Mouse (Mus musculus) common myeloid progenitor, adult 5-6 weeks (primary cell): ENCODE measurements around the gene Prickle2. TPM values are rescaled to one million over a fixed set of nuclear protein-coding genes. Genes with fewer than 3 reads are reported as not detected.

Experiments
- ATAC-seq: replicated peaks from 2 replicates; pipeline ENCODE4 v1.8.0; 2016; ENCODE audit warnings: low read depth, mild to moderate bottlenecking, moderate TSS enrichment, inconsistent platforms; ENCODE audit not compliant: poor library complexity, severe bottlenecking
- total RNA-seq: library from RNA; stranded (forward); fragments of 200-1000, 187-1606 nt; gene quantifications from 2 replicates; pipeline ENCODE4 v1.2.3, GENCODE M21; 2017

The Prickle2 gene
- total RNA-seq, 1 experiment from 2014 or later = not detected

DNA sequence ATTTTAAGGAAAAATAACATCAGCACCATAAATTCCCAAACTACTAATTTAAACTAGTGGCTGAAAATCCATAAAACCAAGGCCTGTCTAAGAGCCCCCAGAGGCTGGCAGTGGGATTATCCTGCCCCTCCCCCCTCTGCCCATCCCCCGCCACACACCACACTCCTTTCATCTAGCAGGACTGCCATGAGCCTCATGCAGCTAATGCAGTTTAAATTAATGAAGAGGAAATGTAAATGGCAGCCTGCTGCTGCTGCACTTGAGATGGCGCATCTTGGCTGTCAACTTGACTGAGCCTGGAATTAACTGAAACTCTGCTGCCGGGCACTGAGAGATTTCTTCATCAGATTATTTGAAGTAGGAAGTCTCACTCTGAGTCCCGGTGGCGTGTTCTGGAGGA is 298.7 kb downstream of the Prickle2 start:
- no peak for ATAC-seq

DNA sequence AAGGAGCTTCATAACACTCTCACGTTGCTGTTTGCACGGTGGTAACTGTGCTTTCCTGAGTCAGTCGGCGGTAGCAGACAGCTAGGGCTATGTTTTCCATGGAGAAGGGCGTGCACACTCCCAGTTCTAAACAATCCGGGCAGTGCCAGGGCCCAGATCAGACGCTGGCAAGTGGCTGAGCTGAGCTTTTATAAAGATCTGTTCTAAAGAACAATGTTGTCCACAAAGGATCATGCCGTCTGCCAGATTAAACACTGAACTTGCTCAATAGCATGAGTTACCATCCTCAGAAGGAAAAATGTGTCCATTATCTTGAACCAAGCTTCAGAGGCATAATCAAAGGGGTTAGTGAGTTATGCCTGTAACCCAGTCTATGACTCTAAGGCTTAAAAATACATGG is 300.4 kb downstream of the Prickle2 start:
- ATAC-seq = no peak

DNA sequence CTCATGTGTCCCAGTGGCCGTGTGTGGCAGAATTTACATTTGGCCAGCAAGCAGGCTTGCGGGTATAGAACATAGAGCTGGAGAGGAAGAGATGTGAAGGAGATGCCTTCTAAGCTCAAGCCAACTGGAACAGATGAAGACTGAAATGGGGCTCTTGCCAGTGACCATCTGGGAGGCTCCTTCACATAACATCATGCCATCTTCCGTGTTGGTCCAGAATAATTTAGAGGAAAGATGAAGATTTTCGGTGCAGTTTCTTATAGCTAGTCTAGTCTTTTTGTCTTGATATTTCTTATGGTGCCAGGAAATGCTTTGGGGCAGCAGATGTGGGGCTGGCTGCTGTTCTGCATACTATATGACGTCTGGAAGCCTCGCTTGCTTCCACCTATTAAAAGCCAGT is 308.1 kb downstream of the Prickle2 start:
- ATAC-seq = no peak

DNA sequence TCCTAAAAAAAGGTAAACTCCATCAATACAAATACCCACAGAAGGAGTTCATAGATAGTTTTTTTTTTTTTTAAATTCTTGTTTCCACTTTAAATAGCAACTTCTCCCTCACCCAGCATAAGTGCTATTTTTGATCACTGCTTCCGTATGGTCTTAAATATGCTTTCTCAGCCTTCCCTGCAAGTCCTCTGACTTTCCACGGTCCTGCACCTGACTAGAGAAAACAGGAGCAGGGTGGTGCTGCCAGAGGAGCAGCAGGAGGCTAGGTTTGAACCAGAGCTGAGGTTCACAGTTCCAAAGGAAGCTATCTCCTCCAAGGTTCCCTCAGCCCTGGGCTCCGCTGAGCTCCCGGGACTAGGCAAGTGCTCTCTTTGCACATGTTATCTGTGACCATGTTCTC is 310.4 kb downstream of the Prickle2 start:
- ATAC-seq = no peak

DNA sequence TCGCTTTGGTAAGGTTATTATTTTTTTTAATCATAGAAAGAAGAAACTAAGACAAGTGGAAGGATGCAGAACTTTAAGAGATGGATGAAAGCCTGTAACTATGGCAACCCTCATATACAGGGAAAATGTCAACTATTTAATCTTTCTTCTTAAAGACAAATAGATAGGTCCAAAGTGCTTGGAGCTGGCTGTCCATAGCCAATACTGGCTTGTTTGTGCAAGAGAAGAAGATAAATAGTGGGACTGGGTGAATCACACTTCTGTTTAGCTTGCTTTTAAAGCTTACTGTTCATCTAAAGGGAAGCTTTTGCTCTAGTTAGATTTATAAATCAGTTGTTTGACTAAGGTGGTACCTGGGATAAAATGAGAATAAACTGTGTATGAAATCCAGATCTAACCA is 310.8 kb downstream of the Prickle2 start:
- ATAC-seq = no peak

DNA sequence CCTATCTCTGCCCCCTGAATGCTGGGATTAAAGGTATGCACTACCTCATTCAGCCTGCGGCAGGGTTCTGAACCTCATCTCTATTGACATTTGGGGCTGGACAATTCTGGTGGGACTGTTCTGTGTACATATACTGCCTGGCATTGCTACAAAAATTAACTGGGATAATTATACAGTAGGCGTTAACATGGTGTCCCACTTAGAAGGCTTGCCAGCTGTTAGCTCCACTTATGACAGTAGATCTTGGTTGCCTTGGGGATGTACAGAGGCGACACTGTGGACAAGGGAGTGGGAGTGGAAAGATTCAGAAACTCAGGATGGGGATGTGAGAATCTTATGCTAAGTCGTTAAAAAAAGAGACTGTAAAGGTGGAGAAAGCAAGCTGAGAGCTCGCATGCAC is 311.3 kb downstream of the Prickle2 start:
- no peak for ATAC-seq

DNA sequence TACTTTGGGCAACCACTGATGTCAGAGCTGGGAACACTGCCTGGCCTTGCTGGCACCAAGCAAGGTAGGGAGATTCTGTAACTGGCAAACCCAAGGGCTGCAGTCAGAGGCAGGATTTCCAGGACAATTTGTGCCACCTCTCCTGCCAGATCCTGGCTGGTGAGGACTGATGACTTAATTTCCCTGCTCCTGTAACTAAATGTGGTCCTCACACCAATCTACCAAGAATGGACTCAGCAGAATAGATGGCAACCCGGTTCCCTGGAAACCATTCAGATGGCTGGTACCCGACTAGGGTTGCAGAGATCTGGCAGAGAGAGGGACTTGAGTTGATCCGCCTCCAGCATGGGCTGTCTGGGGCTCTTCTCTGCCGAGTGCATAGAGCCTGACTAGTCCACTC is 315.6 kb downstream of the Prickle2 start:
- ATAC-seq = no peak

DNA sequence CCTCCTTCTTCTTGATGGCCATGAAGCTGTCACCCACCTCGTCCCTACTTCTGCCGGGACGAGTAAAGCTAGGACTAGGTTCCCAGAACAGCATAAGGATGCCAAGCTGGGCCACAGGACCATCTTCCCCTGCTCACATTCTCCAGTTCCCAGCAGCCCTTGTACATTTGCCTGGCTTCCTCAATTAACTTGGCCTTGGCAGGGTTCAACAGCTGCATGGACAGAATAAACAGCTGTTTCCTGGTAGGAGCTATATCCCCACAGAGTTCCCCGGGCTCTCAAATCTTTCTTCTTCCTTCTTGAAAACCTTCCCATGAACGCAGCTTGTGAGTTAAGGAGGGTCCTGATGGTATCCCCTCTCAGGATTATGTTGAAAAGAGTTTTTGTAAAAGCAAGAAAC is 317.3 kb downstream of the Prickle2 start:
- no peak for ATAC-seq

DNA sequence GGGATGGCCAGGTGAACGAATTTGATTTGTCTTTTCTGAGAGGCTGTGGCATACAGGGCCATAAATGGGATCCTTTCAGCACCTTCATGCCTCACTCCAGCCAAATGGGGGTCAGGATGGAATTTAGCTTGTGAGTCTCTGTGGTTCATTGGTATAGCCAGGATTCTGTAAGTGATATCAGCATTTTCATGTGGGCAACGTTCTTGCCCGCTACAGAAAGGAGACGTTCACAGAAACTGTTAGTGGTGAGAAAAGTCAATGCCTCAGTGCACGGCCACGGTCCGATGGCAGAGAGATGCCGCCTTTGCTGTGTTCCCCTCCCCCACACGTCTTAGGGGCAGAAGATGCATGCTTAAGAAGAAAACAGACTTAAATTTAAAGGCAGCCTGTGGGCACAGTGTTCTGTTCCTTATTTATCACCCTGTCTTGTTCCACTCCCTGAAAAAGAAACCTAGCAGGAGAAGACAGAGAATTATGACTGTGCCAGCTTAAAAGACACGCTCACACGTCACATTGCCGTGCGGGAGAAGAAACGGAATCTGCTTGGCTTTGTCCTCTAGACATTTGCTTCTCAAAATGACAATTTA is 322.7 kb downstream of the Prickle2 start:
- ATAC-seq = no peak

DNA sequence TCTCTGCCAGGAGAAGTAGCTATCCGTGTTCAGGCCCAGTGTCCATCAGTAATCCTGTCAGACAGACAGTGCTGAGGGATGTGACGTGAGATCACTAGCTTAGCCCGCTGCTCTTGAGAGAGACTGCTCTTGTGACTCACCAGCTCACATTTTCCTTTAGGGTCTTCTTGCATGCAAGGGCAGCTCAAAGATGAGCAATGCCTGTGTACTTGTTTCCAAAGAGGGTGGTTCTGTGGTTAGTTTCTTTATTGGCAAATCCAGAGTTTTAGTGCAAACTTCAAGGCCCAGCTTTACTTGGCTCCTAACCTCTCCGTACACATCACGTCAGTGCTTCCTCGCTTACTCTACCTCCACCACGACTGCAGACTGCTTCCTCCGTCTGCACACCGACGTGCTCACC is 324.9 kb downstream of the Prickle2 start:
- ATAC-seq = no peak

DNA sequence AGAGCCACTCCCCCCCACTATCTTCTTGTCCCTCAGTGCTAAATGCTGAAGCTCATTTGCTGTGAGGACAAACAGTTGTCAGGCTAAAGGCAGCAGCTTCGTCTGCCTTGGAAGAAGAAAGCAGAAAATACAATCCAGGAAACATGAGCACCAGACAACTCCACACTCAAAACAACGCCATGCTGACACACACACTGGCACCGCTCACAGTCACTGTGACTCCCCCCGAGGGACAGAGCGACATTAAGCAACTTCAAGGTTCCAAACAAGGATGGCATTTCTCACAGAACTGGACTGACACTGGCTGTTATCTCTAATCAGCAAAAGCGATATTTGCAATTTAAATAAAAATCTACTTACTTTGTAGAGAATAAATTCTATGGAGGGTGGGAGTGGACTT is 331.1 kb downstream of the Prickle2 start:
- ATAC-seq = no peak

DNA sequence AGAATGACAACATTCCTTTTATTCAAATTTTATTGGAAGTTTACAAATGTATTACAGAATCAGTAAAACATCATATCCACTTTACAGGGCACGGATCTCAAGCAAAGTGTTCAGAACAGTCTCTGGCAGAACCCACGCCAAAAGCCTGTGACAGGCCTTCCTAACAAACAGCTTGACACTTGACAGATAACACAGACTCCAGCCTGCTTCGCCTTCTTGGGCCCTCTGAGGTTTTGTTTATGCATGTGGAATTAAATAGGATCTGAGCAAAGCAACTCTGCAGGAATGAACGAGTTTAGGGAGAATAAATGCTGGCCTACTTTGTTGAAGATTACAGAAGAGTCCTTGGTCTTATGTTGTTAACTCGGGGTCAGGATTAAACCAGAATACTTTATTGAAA is 335.1 kb downstream of the Prickle2 start:
- no peak for ATAC-seq

DNA sequence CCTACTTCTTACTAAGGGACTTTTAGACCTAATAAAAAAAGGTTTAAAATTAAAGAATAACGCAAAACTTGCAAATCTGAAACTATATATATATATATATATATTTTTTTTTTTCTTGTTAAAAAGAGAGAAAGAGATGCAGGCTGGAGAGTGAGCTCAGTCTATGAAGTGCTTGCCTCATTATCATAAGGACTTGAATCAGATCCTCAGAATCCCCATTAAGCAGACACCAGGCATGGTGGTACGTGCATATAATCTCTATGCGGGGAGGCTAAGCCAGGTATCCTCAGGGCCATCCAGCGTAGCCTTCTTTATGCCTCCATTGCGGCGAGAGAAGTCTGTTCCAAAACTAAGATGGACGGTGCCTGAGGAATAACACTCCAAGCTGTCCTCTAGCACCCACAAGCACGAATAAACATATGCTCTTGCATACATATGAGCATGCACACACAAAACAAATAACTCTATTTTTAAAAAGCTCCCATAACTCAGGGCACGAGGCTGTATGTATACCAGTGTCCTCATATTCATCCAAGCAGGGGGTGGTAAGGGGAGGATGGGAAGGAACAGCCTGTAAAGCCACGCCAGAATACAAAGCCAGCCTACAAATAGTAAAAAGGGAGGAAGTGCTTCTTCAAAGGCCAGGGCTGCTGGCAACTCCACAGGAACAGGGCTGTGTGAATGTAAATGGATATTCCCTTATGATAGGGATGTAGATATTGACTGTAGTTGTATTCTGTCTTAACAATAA is 358.5 kb downstream of the Prickle2 start:
- no peak for ATAC-seq

DNA sequence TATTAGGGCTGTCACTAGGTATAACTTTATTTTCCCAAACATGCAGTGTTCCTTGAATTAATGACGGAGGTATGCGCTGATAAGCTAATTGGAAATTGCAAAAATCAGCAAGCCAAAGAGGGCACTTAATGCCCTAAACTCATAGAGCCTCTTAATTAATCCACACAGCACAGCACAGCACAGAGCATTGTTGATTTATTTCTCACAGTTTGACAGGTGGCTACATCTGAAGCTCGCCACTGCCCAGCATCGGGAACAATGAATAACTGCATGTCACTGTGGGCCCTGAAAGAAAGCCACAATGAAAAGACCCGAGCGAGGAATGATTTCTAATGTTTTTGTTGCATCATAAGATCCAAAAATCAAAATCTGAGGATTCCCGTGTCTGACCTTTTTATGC is 359.2 kb downstream of the Prickle2 start:
- ATAC-seq = no peak

DNA sequence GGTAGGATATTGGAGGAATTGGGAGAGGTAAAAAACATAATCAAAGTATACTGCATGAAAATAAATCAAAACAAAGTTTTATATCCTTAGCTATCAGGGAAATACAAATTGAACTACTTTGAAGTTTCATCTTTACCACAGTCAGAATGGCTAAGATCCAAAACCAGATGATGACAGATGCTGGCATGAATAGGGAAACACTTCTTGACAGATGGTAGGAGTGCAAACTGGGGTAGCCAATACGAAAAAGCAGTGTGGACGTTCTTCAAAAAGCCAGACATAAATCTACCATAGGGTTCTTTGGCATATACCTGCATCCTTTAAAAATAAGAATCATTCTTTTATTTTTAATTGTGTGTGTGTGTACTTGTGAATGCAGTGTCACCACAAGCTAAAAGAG is 360.8 kb downstream of the Prickle2 start:
- ATAC-seq = no peak

DNA sequence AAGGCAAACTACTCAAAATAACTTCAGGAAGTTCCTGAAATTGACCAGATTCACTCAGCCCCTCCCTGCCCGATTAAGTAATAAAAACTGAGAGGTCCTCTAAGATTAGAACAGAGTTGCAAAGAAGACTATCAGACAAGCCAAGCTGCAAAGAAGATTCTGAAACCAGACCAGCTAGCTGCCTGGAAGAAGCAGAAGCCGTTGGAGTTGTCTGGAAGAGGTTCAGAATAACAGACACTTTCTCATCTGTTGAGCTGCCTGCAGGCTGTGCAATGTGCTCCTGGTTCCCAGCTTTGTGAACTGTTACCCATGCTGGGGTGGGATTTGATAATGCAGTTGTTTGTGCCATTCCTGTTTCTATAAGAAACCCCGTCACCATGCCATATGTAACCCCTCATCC is 361.4 kb downstream of the Prickle2 start:
- no peak for ATAC-seq

Other genes with a start within 250 kb of the Prickle2 start
- not detected in 2 replicates for gene A730049H05Rik, start 110.3 kb upstream of the Prickle2 start, total RNA-seq
- not detected in 2 replicates for gene Gm15737, start 163.2 kb upstream of the Prickle2 start, total RNA-seq
- not detected in 2 replicates for gene Adamts9, start 237.3 kb upstream of the Prickle2 start, total RNA-seq